ENCODE assay signal across 9 mouse cellular contexts in the genomic region with DNA sequence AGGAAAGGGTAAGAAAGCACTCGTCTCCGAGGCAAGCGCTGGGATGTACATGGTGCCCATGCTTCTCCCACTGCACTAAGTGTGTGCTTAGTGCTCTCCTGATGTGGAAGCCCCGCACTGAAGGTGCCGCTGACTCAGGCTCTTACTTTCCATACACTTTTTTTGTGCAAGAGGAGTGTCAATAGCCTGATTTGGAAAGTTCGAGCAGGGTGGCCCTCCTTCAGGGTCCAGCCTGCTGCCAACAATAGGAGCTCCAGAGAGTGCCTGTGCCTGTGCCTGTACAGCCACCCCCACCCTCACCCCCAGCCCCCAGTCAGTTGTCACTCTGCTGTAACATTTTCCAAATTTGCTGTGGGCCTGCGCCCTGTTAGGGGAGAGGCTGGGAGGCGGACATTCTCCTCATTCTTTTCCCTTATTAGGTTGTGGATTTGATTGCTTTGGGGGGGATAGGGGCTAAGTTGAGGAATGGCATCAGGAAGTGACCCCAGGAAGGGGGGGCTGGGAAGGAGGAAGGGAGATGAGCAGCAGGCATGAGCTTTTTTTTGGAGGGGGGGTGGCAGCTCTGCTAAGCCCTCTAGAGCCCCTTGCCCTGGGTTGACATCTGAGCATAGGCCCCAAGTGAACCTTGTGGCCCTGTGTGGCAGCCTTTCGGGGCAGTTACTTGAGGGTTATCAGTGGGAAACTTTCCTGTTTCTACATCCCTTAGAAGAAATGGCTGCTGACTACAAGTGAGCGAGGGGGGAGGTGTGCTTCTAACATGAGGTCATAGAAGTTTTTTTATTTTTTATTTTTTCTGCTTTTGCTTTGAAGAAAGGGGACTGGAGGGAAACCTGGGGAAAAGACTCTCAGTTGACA. TPM values are rescaled to one million over a fixed set of nuclear protein-coding genes. Genes with fewer than 3 reads are reported as not detected.
DNase-seq lines count a peak whose midpoint lies in the region; ATAC-seq and TF ChIP-seq lines count a peak whose summit lies in the region.
"Had no signal": no experiment of that assay in that cellular context is flagged by ENCODE, and none has a peak within 500 bp of the region (broad histone marks: within the 10 kb centered on the region; RNA-seq: fewer than 3 reads in every experiment).

No protein-coding gene starts in this region.

- H3K27ac ChIP-seq in ES-E14 (ENCODE audit: insufficient read depth, low read depth, low read length, poor library complexity, severe bottlenecking), result peak overlapping the region; percentile 78
- peak overlapping the region; percentile 31 for H3K27ac ChIP-seq in hindbrain, embryonic 16.5 days (ENCODE audit: low read depth, low read length)
- H3K27ac ChIP-seq in lung, embryonic 15.5 days, result peak overlapping the region; percentile 93

- H3K9ac ChIP-seq in ES-E14 (ENCODE audit: insufficient read depth, low read depth, low read length, poor library complexity, severe bottlenecking), result peak overlapping the region; percentile 62
- no peak overlapping the region for H3K9ac ChIP-seq in hindbrain, embryonic 16.5 days (ENCODE audit: low read depth, low read length)
- peak overlapping the region; percentile 18 for H3K9ac ChIP-seq in lung, embryonic 15.5 days

- no peaks in the 10 kb centered on the region for H3K27me3 ChIP-seq in hindbrain, embryonic 16.5 days (replicated peaks; ENCODE audit: control insufficient read depth, insufficient read depth, low read length)
- H3K27me3 ChIP-seq in lung, embryonic 15.5 days, result no peaks in the 10 kb centered on the region

- no peak for DNase-seq in ES-E14 (ENCODE audit: low read depth, low spot score)
- DNase-seq in embryo, embryonic 11 days, result peak; percentile 74

- peak overlapping the region; percentile 14 to 17; a peak in 2 of 4 replicates for H3K4me3 ChIP-seq in ES-E14 (ENCODE audit: insufficient read depth in 1 of 2, low read depth in 1 of 2, low read length in 2 of 2, poor library complexity in 1 of 2, severe bottlenecking in 1 of 2)
- H3K4me3 ChIP-seq in hindbrain, embryonic 16.5 days (ENCODE audit: low read length), result no peak overlapping the region
- H3K4me3 ChIP-seq in lung, embryonic 15.5 days, result no peak overlapping the region
- H3K4me3 ChIP-seq: erythroblast, embryonic 14.5 days had no signal

- 51% methylated on average over 10 of the region's 10 CpGs for WGBS in hindbrain, embryonic 16.5 days
- 17% methylated on average over 10 of the region's 10 CpGs for WGBS in lung, embryonic 15.5 days

- H3K4me1 ChIP-seq in ES-E14 (ENCODE audit: control insufficient read depth in 2 of 2, insufficient read depth in 2 of 2, low read length in 2 of 2, poor library complexity in 1 of 2), result peaks cover 32 to 43% of the 10 kb centered on the region in 2 experiments
- H3K4me1 ChIP-seq in hindbrain, embryonic 16.5 days (ENCODE audit: control insufficient read depth, insufficient read depth, low read depth, low read length), result no peaks in the 10 kb centered on the region
- peaks cover 96% of the 10 kb centered on the region for H3K4me1 ChIP-seq in lung, embryonic 15.5 days

- in situ Hi-C loops in ES-E14 (cut with MboI; ENCODE audit: low sequenced_read_pairs in 2 of 2, unreplicated experiment in 2 of 2), result no loop called here

- H3K36me3 ChIP-seq in ES-E14 (ENCODE audit: control insufficient read depth, insufficient read depth, low read length, poor library complexity, severe bottlenecking), result peaks cover 13% of the 10 kb centered on the region
- H3K36me3 ChIP-seq in hindbrain, embryonic 16.5 days (ENCODE audit: control insufficient read depth, insufficient read depth, low read length), result no peaks in the 10 kb centered on the region
- no peaks in the 10 kb centered on the region for H3K36me3 ChIP-seq in lung, embryonic 15.5 days

- no peak overlapping the region for H3K4me2 ChIP-seq in hindbrain, embryonic 16.5 days (ENCODE audit: low read length)
- peak overlapping the region; percentile 32 for H3K4me2 ChIP-seq in lung, embryonic 15.5 days

- H3K9me3 ChIP-seq in ES-E14 (ENCODE audit: control insufficient read depth, insufficient read depth, low read depth, low read length), result no peaks in the 10 kb centered on the region
- H3K9me3 ChIP-seq in hindbrain, embryonic 16.5 days (ENCODE audit: control insufficient read depth, low read length), result no peaks in the 10 kb centered on the region
- H3K9me3 ChIP-seq in lung, embryonic 15.5 days, result no peaks in the 10 kb centered on the region

- no peak for ATAC-seq in hindbrain, embryonic 16.5 days
- ATAC-seq in lung, embryonic 15.5 days (ENCODE audit: borderline replicate concordance, extremely low read depth, low FRiP score, low TSS enrichment), result peak; percentile 88
- ATAC-seq in monocyte, adult 5-6 weeks (replicated peaks; ENCODE audit: insufficient number of reproducible peaks, low FRiP score, low TSS enrichment, poor library complexity, severe bottlenecking), result no peak
- ATAC-seq in erythroid progenitor cell, adult 5-6 weeks (replicated peaks; ENCODE audit: low FRiP score, poor library complexity, severe bottlenecking), result no peak
- no peak for ATAC-seq in granulocyte monocyte progenitor cell, adult 5-6 weeks (replicated peaks; ENCODE audit: poor library complexity, severe bottlenecking)
- ATAC-seq in erythroblast, adult 5-6 weeks (replicated peaks; ENCODE audit: low FRiP score, poor library complexity, severe bottlenecking), result no peak

TF ChIP-seq in ES-E14, 5 proteins besides CTCF, POLR2A, EP300 and RAD21:
- TF ChIP-seq ZNF384 (IDR thresholded peaks at IDR 0.05; ENCODE audit: low read depth, low read length), result no peak; the same call in none of the 2 replicates
- TF ChIP-seq HCFC1 (IDR thresholded peaks at IDR 0.05; ENCODE audit: borderline replicate concordance, insufficient read depth, low read length), result no peak
- TF ChIP-seq CHD2 (IDR thresholded peaks at IDR 0.05; ENCODE audit: low read depth, low read length), result no peak
- no peak for TF ChIP-seq ZC3H11A (IDR thresholded peaks at IDR 0.05; ENCODE audit: borderline replicate concordance, low read depth, low read length)
- no peak for TF ChIP-seq MAFK (IDR thresholded peaks at IDR 0.05; ENCODE audit: insufficient read depth, low read depth, low read length)

RNA-seq across cellular contexts. Expression of a gene that starts 16.5 kb away (rescaled TPM):
- 566 and 627 TPM in 2 replicates for total RNA-seq in ES-E14 (2012; rRNA removed)
- polyA plus RNA-seq in hindbrain, embryonic 16.5 days (2015; fragmentation: Nextera tagmentation; extraction: Ambion mirVana), result 146 and 172 TPM in 2 replicates
- polyA plus RNA-seq in lung, embryonic 15.5 days (2015; fragmentation: Nextera tagmentation; extraction: Ambion mirVana), result 287 and 302 TPM in 2 replicates
- 25.4 to 66.0 TPM (median 36.9 TPM) in 3 replicates for total RNA-seq in monocyte, adult 5-6 weeks (2017)
- 170 and 189 TPM in 2 replicates for total RNA-seq in erythroid progenitor cell, adult 5-6 weeks (2015; ENCODE audit: low replicate concordance)
- total RNA-seq in erythroid progenitor cell, adult 5-6 weeks (2017; ENCODE audit: low replicate concordance), result 173 and 197 TPM in 2 replicates
- total RNA-seq in granulocyte monocyte progenitor cell, adult 5-6 weeks (2014; fragmentation: Nextera tagmentation), result 85.8 and 94.3 TPM in 2 replicates
- total RNA-seq in granulocyte monocyte progenitor cell, adult 5-6 weeks (2017), result 40.2 and 47.1 TPM in 2 replicates
- total RNA-seq in erythroblast, adult 5-6 weeks (2015; ENCODE audit: low replicate concordance), result 42.0 and 55.3 TPM in 2 replicates
- 45.1 and 45.4 TPM in 2 replicates for total RNA-seq in erythroblast, adult 5-6 weeks (2017; ENCODE audit: low replicate concordance)

RNA-seq across cellular contexts. Expression of a gene that starts 36.0 kb away (rescaled TPM):
- 474 and 500 TPM in 2 replicates for total RNA-seq in ES-E14 (2012; rRNA removed)
- polyA plus RNA-seq in hindbrain, embryonic 16.5 days (2015; fragmentation: Nextera tagmentation; extraction: Ambion mirVana), result 282 and 295 TPM in 2 replicates
- 360 and 364 TPM in 2 replicates for polyA plus RNA-seq in lung, embryonic 15.5 days (2015; fragmentation: Nextera tagmentation; extraction: Ambion mirVana)
- total RNA-seq in monocyte, adult 5-6 weeks (2017), result 285 to 328 TPM (median 291 TPM) in 3 replicates
- 83.8 and 161 TPM in 2 replicates for total RNA-seq in erythroid progenitor cell, adult 5-6 weeks (2015; ENCODE audit: low replicate concordance)
- total RNA-seq in erythroid progenitor cell, adult 5-6 weeks (2017; ENCODE audit: low replicate concordance), result 81.5 and 115 TPM in 2 replicates
- 474 TPM in 2 replicates for total RNA-seq in granulocyte monocyte progenitor cell, adult 5-6 weeks (2014; fragmentation: Nextera tagmentation)
- total RNA-seq in granulocyte monocyte progenitor cell, adult 5-6 weeks (2017), result 400 and 462 TPM in 2 replicates
- total RNA-seq in erythroblast, adult 5-6 weeks (2015; ENCODE audit: low replicate concordance), result 50.7 and 81.1 TPM in 2 replicates
- 115 and 133 TPM in 2 replicates for total RNA-seq in erythroblast, adult 5-6 weeks (2017; ENCODE audit: low replicate concordance)

RNA-seq across cellular contexts. Expression of a gene that starts 36.2 kb away (rescaled TPM):
- total RNA-seq in ES-E14 (2012; rRNA removed), result 14.8 and 15.6 TPM in 2 replicates
- 10.7 and 13.8 TPM in 2 replicates for polyA plus RNA-seq in hindbrain, embryonic 16.5 days (2015; fragmentation: Nextera tagmentation; extraction: Ambion mirVana)
- 7.4 and 9.8 TPM in 2 replicates for polyA plus RNA-seq in lung, embryonic 15.5 days (2015; fragmentation: Nextera tagmentation; extraction: Ambion mirVana)
- total RNA-seq in monocyte, adult 5-6 weeks (2017), result 31.9 to 70.2 TPM (median 54.1 TPM) in 3 replicates
- 13.0 and 23.1 TPM in 2 replicates for total RNA-seq in erythroid progenitor cell, adult 5-6 weeks (2015; ENCODE audit: low replicate concordance)
- total RNA-seq in erythroid progenitor cell, adult 5-6 weeks (2017; ENCODE audit: low replicate concordance), result 7.3 and 7.9 TPM in 2 replicates
- 46.1 and 62.3 TPM in 2 replicates for total RNA-seq in granulocyte monocyte progenitor cell, adult 5-6 weeks (2014; fragmentation: Nextera tagmentation)
- 42.4 and 48.7 TPM in 2 replicates for total RNA-seq in granulocyte monocyte progenitor cell, adult 5-6 weeks (2017)
- total RNA-seq in erythroblast, adult 5-6 weeks (2015; ENCODE audit: low replicate concordance), result 5.6 and 6.7 TPM in 2 replicates
- total RNA-seq in erythroblast, adult 5-6 weeks (2017; ENCODE audit: low replicate concordance), result 11.3 and 11.8 TPM in 2 replicates

Comparison
In these comparisons a context has a peak if more than half of its experiments do, and no peak if none do; other contexts are left out.
1. H3K27ac ChIP-seq: peak in every context shown above with its lines; median percentile 93 in lung, embryonic 15.5 days; 78 in ES-E14; 31 in hindbrain, embryonic 16.5 days.
2. H3K4me3 ChIP-seq: peak in ES-E14 (2 of 2); none in hindbrain, embryonic 16.5 days (single experiment) and lung, embryonic 15.5 days (single experiment).